Mouse (Mus musculus) MEL-GATA-1-ER (cell line): ENCODE data around the gene Glul.

Experiments
- DNase-seq: peaks from one replicate; pipeline ENCODE4 v3.0.0-alpha.2; 2012; ENCODE audit warnings: low read depth; ENCODE audit errors: extremely low read depth

Glul gene

GRCm38 (mm10) chr1:153909213-153909962 is 9.6 kb downstream of the Glul start:
- no peak for DNase-seq

GRCm38 (mm10) chr1:153909963-153910291 is 10.2 kb downstream of the Glul start:
- DNase-seq = no peak

- no peak for DNase-seq
Measured at GRCm38 (mm10) chr1:153910423-153910822, 10.7 kb downstream of the Glul start.

GRCm38 (mm10) chr1:153911276-153911795 is 11.6 kb downstream of the Glul start:
- DNase-seq = no peak

- DNase-seq = no peak
Measured at GRCm38 (mm10) chr1:153913869-153914268, 14.1 kb downstream of the Glul start.

GRCm38 (mm10) chr1:153918521-153919206 is 18.9 kb downstream of the Glul start:
- DNase-seq = no peak

- no peak for DNase-seq
Measured at GRCm38 (mm10) chr1:153921642-153922041, 21.9 kb downstream of the Glul start.

- no peak for DNase-seq
Measured at GRCm38 (mm10) chr1:153922571-153923021, 22.9 kb downstream of the Glul start.

- no peak for DNase-seq
Measured at GRCm38 (mm10) chr1:153924395-153925385, 24.9 kb downstream of the Glul start.

- DNase-seq = no peak
Measured at GRCm38 (mm10) chr1:153930431-153930830, 30.7 kb downstream of the Glul start.

- no peak for DNase-seq
Measured at GRCm38 (mm10) chr1:153933772-153934171, 34.0 kb downstream of the Glul start.

- DNase-seq = no peak
Measured at GRCm38 (mm10) chr1:153935844-153936380, 36.2 kb downstream of the Glul start.

- no peak for DNase-seq
Measured at GRCm38 (mm10) chr1:153937025-153937424, 37.3 kb downstream of the Glul start.

- no peak for DNase-seq
Measured at GRCm38 (mm10) chr1:153940986-153941385, 41.2 kb downstream of the Glul start.

GRCm38 (mm10) chr1:153945181-153945580 is 45.4 kb downstream of the Glul start:
- DNase-seq = no peak

GRCm38 (mm10) chr1:153946971-153947370 is 47.2 kb downstream of the Glul start:
- DNase-seq = no peak

- DNase-seq = no peak
Measured at GRCm38 (mm10) chr1:153947837-153948236, 48.1 kb downstream of the Glul start.

GRCm38 (mm10) chr1:153953232-153953631 is 53.5 kb downstream of the Glul start:
- no peak for DNase-seq

- no peak for DNase-seq
Measured at GRCm38 (mm10) chr1:153953797-153954196, 54.1 kb downstream of the Glul start.

GRCm38 (mm10) chr1:153957850-153958249 is 58.1 kb downstream of the Glul start:
- no peak for DNase-seq
